Mouse (Mus musculus): ENCODE measurements around the gene Ppil1.

Ppil1 gene

DNA sequence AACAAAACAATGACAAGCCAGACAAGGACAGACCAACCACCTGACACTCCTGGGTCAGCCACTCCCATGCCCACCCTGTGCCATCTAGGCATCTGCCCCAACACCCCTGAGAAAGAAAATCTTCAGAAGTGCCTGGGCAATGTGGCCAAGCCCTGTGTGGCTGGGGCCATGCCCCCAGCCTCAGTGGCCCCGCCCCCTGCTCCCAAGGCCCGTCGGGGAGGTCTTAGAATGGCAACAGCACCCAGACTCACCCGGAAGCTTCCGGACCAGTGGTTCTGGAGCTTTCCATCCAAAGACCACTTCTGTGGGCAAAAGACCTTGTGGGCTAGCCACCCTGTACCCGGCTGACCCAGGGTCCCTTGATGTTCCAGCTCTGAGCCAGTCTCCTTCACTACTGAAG lies 61.4 kb downstream of the Ppil1 start:
- no peak for DNase-seq (ENCODE audit: low read depth, low spot score)
